Mouse (Mus musculus) large intestine, adult 2 months (tissue): ENCODE data around the gene Bach2. TPM values are rescaled to one million over a fixed set of nuclear protein-coding genes. Genes with fewer than 3 reads are reported as not detected.

ENCODE experiments used
- DNase-seq: peaks from one replicate; pipeline ENCODE4 v3.0.0-alpha.2; 2012; ENCODE audit warnings: low read depth, low spot score
- WGBS: fragments of 180-500 bp; shearing (Covaris S2); methylation state at CpG from one replicate; pipeline ENCODE4 v1.1.7; 2018; 5-methylcytosine and 5-hydroxymethylcytosine counted together
- polyA plus RNA-seq: library from polyadenylated mRNA; depleted of rRNA; stranded (reverse); fragments of >200 nt; gene quantifications from 2 replicates; pipeline ENCODE4 v1.2.3, GENCODE M21; 2012

Bach2 gene
- polyA plus RNA-seq, 1 experiment, result 1.6 TPM

DNA sequence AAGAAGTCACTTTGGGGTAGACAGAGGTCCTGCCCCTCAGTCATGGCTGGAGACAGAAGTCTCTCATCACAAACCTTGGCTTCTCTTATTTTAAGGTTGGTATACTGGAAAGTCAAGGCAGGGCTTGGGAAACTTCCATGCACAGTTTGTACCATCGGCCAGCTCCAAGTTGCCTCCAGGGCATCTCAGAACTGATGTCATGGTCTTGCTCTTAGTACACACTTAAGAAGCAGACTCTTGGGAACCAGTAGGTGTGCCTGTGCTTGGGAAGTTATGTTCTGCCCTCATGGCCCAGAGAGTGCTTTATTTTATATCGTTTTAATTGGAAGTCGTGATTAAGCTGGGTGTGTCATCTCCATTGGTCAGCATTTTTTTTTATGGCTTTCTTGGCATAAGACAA is 80.7 kb downstream of the Bach2 start:
- 33% methylated on average over 3 of the region's 3 CpGs for WGBS
- no peak for DNase-seq

DNA sequence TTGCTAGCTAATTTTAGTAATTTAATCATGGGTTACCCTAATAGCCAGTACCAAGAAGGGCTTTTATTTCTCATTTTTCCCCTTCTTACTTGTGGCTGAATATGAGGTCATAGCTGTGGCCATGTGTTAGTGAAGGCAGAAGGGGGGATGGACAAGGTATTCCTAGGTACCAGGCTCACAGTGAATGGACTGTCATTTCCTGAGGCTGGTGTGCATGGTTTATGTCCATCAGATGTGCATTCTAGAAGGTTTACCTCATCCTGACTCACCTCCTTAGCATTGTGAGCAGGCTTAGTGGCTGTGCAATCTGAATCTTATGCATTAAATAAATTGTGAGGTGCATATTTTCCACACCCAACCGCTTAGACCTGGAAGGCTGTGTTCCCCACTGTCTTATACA is 81.4 kb downstream of the Bach2 start:
- 95% methylated on average over 1 of the region's 1 CpGs for WGBS
- no peak for DNase-seq

DNA sequence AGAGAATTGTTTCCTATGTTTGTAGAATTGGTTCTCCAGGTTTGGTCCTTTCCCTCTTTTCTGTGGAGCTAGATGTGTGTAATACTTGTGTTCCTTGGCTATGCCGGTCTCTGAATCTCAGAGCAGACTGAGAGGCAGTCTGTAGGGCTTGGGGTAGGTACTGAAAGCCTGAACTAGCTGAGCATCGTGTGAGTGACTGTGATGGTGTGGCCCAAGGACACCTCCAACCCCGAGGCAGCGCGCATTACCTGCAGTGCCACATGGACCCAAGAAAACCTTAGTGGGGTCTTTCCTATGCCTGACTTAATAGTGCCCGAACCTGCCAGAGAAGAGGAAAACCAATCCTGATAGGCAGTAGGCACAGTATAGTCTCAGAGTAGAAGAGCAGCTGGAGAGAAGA is 85.5 kb downstream of the Bach2 start:
- 91% methylated on average over 6 of the region's 6 CpGs for WGBS
- DNase-seq, result no peak

DNA sequence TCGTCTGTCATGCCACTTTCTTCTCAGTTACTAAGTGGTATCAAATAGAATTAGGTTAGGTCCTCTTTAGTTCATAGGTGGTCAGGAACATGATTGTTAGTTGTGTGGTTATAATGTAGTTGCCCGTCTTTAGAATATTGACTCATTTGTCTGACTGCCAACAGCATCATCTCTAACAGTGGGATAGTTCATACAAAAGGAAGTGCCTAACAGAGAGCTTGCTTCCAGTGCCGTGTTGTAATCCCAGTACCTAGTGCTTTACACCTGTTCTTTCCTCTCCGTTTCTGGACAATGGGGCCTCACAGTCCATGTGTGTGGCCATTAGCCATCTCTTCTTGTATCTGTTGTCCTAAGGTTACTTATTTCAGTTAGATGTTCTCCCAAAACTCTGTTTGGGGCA is 86.4 kb downstream of the Bach2 start:
- no peak for DNase-seq
- WGBS, result 71% methylated on average over 4 of the region's 4 CpGs

DNA sequence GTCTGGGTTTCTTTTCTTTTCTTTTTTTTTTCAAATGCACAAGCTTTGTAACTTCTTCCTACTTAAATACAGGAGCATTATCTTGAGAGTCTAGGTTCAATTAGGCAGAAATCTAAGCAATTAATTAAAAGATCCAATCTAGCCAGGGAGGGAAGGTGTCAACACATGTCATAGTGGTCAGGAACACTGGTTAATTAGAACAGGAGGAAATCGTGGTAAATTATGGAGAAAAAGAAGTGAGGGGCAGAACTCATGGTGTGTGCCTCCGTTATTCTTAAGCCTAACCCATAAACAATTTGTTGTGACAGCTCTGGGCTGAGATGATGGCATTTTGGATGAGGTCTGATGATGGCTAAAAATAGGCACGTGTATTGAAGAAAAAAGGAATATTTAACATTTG is 87.0 kb downstream of the Bach2 start:
- DNase-seq, result no peak
- 73% methylated on average over 3 of the region's 3 CpGs for WGBS

DNA sequence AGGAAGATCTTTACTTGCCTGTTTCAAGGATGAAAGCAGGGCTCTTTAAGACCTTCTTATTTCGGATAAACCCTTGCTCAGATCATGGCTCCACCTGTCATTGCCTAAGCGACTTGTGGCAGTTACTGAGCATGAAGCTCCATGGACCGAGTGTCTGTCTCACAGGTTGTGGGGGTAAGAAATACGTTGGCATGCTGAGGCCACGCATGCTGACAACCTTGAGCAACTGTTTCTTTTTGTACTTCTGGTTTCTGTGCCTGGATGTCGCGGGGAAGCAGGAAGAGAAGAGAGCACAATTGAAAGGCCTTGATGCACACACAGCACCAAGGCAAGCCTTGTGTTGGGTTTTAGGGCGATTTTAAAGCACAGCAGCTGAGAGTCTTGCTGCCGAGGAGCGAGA is 87.7 kb downstream of the Bach2 start:
- 84% methylated on average over 10 of the region's 10 CpGs for WGBS

DNA sequence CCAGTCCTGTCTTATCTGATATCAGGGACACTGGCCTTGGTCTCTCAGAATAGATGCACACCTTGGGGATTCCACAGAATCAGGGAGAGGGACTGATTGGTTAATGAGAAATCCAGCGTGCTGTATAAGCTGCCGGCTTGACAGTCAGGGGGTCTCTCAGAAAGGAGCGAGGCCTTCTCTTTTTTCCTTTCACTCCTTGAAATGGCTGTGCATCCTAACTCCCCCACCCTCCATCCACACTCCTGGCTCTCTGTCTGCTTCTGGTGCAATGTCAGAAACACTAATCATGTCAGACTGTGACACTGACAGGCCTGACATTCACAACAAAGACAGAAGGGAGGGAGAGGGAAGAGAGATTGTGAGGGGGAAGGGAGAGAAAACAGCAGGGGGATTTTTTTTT is 88.3 kb downstream of the Bach2 start:
- DNase-seq, result no peak
- WGBS, result 67% methylated on average over 3 of the region's 3 CpGs

More for the DNA sequence above, 87.7 kb downstream of the Bach2 start:
- no peak for DNase-seq

DNA sequence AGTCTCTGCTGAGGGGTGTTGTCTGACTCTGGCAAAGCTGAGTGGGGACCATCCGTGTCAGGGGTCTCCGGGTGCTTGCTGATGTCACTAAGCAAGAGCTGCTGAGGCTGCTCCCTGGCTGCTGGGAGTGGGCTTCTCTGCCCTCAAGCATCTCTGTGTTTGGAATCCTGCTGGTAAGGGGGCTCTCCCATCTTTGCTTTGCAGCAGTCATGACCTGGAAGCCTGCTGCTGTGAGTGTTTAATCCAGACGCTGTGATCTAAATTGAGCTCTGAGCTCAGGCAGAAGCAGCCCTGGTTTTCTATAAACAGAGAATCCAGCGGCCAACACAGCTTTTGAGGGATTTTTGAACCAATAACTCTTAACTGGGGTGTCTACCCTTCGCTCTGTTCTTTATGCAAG is 89.0 kb downstream of the Bach2 start:
- DNase-seq, result no peak
- WGBS, result 69% methylated on average over 5 of the region's 5 CpGs

DNA sequence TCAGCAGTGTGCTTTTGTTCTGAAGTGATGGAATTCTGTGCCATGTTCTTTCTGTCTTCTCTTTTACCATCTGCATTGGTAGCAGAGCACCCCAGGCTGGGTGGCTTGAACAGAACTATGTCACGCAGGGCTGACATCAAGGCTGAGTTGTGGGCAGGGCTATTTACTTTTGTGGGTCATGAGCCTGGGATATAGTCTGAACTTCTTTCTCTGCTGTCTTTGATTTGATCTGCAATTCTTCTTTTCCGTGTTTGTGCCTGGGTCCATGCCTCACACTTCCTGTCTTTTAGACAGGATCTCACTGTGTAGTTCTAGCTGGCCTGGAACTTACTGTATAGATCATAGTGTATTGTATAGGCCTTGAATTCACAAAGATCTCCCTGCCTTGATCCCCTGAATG is 90.0 kb downstream of the Bach2 start:
- no peak for DNase-seq
- whole genome bisulfite sequencing, result 69% methylated on average over 2 of the region's 2 CpGs

DNA sequence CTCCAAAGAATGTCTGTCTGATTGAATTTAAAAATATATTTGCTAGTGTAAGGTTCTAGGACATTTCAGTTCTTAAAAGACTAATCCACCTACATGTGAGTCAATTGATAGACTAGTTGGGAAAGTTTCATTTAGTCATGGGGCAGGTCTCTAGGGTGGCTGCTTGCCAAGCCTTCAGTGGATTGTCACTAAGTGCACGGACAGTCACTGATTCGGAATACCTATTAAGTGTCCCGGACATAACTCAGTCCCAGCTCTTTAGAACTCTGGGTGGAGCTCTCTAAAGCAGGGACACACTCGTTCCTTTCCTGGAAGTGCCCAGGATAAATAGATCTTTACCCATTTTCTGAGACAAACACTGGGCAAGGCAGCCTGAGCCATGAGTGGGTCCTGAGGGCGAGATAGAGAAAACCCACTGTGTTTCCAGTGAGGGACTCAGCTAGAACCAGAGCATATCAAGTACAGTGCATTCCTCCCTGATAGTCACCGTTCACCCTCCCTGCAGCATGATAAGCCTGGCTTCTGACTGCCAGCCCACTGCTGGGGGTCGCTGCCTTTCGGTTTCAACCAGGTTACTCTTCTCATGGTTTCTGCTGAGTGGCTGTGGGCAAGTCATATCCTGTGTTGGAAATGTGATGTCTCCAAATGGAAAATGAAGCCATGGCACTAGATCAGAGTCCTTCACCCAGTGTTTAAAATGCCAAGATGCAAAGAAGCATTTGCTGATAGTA is 92.1 kb downstream of the Bach2 start:
- WGBS, result 77% methylated on average over 8 of the region's 8 CpGs

DNA sequence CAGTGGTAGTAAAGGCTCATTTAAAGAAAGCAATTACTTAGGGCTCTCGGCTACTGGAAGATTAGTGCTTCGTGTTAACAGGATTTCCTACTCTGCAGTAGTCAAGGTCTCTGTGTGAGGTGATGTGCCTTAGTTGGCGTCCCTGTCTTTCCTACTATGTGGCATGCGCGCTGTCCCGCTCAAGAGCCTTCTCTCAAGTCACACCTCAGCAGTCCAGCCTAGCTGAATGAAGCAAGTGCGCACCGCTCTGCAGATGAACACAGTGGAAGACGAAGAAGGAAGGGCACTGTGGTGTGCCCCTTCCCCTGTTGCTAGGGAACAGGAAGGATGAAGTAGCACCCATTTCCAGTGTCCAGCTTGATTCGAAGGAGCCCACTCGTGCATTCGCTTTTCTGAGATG is 93.4 kb downstream of the Bach2 start:
- 97% methylated on average over 12 of the region's 12 CpGs for WGBS
- DNase-seq, result no peak

More for the DNA sequence above, 92.1 kb downstream of the Bach2 start:
- no peak for DNase-seq

DNA sequence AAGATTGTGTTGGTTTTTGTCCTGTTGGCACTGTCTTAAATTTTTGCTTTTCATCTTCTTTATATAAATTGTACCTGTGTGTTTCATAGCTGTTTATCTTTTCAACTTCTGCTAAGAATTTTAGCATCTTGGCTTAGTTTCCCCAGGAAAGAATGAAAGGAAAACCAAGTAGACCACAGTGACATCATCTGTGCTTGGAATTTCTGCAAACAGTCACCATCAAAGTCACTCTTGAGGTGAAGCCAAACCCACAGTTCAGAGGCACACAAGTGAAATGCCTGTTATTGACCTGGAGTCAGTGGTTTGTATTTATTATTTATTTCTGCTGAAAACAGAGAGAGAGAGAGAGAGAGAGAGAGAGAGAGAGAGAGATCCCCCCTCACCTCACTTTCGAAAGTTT is 95.5 kb downstream of the Bach2 start:
- WGBS, result 97% methylated on average over 1 of the region's 1 CpGs
- DNase-seq, result no peak

DNA sequence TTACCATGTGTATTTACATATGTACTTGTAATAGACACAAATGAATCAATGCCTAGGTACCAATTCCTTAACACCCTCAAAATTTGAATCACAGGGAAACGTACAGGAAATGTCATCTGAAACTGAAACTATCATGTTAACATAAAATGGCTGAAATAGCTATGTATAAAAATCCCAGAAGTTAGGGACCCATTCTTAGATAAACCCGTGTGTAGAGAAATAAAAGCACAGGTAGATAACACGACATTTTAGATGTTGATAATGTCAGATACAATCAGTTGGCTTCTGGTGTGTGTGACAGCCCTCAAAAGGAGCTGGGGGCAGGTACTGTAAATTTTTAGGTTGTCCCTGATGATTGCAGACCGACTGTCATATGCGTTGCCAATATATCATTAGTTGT is 96.2 kb downstream of the Bach2 start:
- DNase-seq, result no peak
- 89% methylated on average over 5 of the region's 5 CpGs for WGBS

DNA sequence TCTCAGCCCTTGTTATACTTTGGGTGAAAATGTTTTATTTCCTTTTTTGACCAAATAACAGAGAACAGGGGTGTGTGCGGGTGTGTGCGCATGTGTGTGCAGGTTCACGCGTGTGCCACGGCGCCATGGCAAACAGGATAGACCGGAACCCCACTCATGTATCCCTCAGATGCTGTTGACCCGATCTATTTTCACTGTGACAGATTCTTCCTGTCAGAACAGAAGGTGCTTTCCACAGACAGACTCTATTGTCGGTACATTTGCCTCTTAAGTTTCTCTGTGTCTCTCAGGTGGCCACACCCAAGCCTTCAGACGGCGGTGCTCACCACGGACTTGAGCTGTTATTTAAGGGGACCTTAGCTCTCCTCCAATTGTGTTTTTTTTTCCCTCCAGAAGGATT is 97.1 kb downstream of the Bach2 start:
- 56% methylated on average over 12 of the region's 12 CpGs for WGBS
- no peak for DNase-seq

DNA sequence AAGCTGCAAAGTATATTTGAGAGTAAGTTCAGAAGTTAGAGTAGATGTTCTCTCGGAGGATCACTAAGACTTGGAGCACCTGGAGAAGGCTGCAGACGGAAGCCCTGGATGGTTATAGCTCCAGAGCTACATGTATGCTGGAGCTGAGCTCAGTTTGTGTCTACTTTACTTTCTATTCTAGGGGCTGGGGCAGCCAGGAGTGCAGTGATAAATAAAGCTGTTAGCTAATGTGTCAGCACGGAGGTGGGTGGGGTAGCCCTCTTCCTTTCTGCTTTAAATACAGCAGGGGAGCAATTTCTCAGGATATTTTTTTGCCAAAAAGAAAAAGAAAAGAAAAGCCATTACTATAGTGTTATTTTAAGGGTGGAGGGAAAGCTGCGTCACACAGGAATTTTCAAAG is 98.0 kb downstream of the Bach2 start:
- WGBS, result 74% methylated on average over 4 of the region's 4 CpGs
- no peak for DNase-seq

DNA sequence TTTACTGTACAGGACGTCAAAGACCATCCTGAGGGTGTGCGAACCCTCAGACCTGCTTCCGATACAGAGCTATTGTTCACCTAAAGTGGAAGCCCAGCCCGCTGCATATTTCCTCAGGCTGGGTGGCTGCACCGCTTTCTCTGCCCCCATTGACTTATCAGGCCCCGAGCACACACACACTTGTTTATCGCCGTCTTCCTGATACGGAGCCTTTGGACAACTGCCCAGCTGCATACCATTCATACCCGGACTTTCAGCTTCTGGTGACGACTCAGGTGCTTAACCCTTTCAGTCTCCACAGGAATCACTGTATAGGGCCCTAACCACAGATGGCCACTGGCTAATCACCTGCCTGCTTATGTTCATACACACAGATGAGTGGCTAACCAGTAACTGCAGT is 99.0 kb downstream of the Bach2 start:
- 16% methylated on average over 11 of the region's 11 CpGs for WGBS
- no peak for DNase-seq

DNA sequence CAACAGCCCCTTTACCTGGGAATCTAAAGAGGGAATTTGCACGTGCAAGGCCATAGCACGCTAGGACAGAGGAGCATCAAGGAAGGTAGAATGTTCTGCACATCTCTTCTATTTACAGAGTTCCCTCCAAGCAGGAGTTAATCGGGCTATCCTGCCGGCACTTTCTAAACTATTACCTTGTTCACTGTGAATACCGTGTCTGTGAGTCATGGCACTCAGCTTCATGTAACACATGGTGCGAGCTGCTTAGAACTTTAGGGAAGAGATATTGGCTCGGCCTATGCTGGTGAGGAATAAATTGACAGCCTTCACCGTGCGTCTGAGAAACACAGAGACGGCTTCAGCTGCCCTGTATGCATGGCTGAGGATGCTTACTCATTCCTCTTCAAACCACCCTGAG is 99.8 kb downstream of the Bach2 start:
- DNase-seq, result no peak
- WGBS, result 62% methylated on average over 10 of the region's 10 CpGs

DNA sequence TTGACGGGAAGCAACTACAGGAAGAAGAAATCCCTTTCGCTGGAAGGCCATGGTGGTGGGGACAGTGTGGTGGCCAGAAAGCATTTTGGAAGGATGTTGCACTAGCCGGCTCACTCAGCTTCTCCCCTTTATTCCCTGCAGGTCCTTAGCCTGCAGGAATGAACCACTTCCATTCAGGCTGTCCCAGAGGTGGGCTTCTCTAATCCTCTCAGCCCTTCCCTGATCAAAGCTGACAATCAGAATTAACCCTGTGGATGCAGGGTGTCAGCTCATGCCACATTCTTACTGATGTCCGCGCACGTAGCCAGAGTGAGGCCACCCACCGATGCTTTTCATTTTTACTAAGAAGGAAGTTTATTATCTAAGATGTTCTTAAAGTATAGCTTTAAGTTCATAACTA is 102.2 kb downstream of the Bach2 start:
- no peak for DNase-seq
- WGBS, result 86% methylated on average over 7 of the region's 7 CpGs

DNA sequence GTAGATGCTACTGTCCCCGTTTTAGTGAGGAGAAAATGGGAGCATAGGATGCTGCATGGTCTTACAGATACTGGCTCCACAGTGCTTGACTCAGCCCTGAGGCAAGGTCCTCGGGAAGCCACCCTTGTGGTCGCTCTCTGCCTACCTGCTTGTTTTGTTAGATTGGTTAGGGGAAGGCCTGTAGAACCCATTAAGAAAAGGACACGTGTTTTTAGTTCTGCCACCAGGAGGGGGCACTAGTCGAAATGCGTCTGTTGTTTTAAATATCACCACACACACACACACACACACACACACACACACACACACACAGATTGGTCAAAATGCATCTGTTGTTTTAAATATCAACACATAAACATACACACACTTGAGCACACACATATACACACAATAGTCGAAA is 103.7 kb downstream of the Bach2 start:
- no peak for DNase-seq
- WGBS, result 66% methylated on average over 7 of the region's 7 CpGs

DNA sequence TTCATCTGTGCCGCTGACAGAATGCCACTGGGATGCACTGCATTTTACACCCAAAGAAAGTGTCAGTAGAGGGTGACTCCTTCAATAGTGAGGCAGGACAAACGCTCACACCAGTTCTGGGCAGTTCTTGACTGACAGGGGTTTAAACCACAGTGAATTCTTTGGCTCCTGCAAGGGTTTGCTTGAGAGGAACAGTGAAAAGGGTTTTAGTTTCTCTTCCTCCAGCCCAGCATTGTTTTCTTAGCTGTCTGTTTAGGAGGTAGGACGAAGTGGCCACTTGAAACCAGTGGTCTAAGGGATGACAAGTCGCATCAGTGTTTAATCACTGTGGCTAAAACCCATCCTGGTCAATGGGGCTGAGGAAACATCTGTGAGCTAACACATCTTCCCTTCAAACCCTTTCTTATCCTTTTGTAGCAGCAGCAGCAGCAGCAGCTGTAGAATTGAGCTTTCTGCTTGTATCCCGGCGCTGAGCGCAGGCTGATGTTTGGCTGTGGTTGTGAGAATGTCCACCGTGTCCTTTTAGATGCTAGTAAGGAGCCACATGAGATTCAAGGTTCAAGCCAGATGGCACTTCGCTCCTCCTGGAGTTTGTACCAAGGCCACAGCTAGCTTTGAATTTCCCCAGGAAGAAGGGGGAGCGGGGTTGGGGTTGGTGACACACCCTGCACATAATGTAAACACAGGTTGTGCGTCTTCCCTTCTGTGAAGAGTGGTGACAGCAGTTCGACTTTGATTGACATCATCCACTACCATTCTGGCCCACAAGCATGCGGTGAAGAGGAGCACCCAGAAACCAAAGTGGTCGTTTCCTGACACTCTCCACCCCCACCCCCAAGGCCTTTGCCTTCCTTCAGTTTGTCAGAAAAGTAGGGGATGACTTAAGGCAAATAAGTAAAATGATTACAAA is 104.9 kb downstream of the Bach2 start:
- no peak for DNase-seq
- WGBS, result 38% methylated on average over 14 of the region's 14 CpGs

DNA sequence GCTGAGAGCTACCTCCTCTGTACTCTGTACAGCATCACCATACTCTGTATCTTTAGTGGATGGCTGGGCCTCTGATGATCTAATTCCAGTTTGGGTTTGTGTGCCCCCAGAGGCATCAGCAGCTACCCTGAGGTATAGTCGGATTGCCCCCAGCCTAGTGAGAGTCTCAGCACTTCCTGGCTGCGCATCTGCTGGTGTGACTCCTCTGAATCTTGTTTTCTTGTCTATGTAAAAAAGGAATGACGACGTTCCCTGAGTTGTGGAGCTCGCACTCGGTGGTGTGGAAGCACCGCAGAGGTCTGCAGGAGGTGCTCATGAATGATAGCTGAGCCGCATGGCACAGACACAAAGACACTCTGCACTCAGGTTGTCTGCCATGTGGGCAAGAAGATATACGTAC is 105.7 kb downstream of the Bach2 start:
- DNase-seq, result no peak
- WGBS, result 91% methylated on average over 9 of the region's 9 CpGs
